Mouse (Mus musculus) hindbrain, embryonic 10.5 days (tissue): ENCODE measurements around the gene Nedd4. TPM values are rescaled to one million over a fixed set of nuclear protein-coding genes. Genes with fewer than 3 reads are reported as not detected.
A peak's percentile ranks its signal among the peaks of the same experiment; 100 is the strongest.

Experiments
- DNase-seq: peaks from one replicate; pipeline ENCODE4 v3.0.0-alpha.2; 2017; ENCODE audit warnings: low spot score
- H3K27ac ChIP-seq: fragments of 300-500 bp; sonication (generic); 2 replicates; pipeline ENCODE4 v1.5.1; 2016; ENCODE audit warnings: mild to moderate bottlenecking, moderate library complexity
- H3K27me3 ChIP-seq: fragments of 300-500 bp; sonication (generic); 2 replicates; pipeline ENCODE4 v1.6.1; 2016; ENCODE audit warnings: mild to moderate bottlenecking; ENCODE audit not compliant: poor library complexity, insufficient read depth, severe bottlenecking
- H3K36me3 ChIP-seq: fragments of 300-500 bp; sonication (generic); 2 replicates; pipeline ENCODE4 v1.6.1; 2016; ENCODE audit warnings: mild to moderate bottlenecking, moderate library complexity
- H3K4me1 ChIP-seq: fragments of 300-500 bp; sonication (generic); replicated peaks from 2 replicates; pipeline ENCODE4 v1.6.1; 2016; ENCODE audit warnings: mild to moderate bottlenecking
- H3K4me3 ChIP-seq: fragments of 300-500 bp; sonication (generic); 2 replicates; pipeline ENCODE4 v1.5.1; 2016; ENCODE audit warnings: mild to moderate bottlenecking, moderate library complexity
- H3K9me3 ChIP-seq: fragments of 300-500 bp; sonication (generic); 2 replicates; pipeline ENCODE4 v1.6.1; 2016; ENCODE audit warnings: mild to moderate bottlenecking, moderate library complexity
- WGBS: fragments of 180-500 bp; shearing (Covaris S2); methylation state at CpG from one replicate; pipeline ENCODE4 v1.1.7; 2016; 5-methylcytosine and 5-hydroxymethylcytosine counted together
- polyA plus RNA-seq: library from polyadenylated mRNA; unstranded; fragments of >200 nt; fragmentation: Nextera tagmentation; extraction: Ambion mirVana; gene quantifications from 2 replicates; pipeline ENCODE4 v1.2.1, GENCODE M21; 2016

The Nedd4 gene
- polyA plus RNA-seq, 1 experiment from 2014 or later: 556 TPM

DNA sequence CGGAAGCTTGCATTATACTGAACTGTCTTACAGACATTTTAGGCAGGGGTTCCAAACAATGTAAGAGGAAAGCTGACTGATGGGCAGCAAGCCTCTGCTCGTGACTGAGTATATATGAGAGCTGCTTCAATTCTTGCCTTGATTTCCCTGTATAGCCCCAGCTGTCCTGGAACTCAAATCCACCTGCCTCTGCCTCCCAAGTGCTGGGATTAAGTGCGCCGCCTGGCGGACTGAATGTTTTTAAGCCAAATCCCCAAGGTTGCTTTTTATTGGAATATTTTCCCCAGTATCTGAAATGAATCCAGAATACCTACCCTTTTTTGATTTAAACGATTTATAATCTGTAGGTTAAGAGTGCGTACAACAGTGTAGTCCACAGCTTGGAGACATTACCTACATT lies 7.2 kb downstream of the Nedd4 start:
- Histone ChIP-seq H3K4me1 (peaks cover 17% of the 10 kb centered on the region), H3K4me3 (no peak overlapping the region), H3K9me3 (no peaks in the 10 kb centered on the region), H3K36me3 (peaks cover 95% of the 10 kb centered on the region), H3K27ac (no peak overlapping the region), H3K27me3 (no peaks in the 10 kb centered on the region)
- 87% methylated on average over 7 of the region's 7 CpGs for WGBS
- DNase-seq: no peak

DNA sequence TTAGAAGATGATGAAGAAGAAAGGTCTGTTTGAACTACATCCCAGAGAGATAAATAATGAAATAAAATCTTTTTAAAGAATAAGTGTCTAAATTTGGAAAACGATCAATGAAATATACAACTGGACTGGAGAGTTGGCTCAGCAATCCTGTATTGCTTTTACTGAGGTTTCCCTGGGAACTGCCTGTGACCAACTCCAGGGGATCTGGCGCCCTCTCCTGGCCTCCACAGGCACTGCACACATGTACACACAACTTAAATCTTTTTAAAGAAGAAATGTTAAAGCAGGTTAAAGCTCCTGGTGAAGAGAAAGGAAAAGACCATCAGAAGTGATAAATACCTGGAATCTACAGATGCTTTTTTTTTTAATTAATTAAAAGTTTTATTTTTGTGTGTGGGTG lies 10.2 kb downstream of the Nedd4 start:
- H3K27ac ChIP-seq: no peak overlapping the region
- peak; percentile 79 for DNase-seq
- H3K4me1 ChIP-seq: 0 out of 2 replicates have a peak, but pooled peaks cover 3% of the 10 kb centered on the region
- H3K4me3 ChIP-seq: no peak overlapping the region
- WGBS: 43% methylated on average over 2 of the region's 2 CpGs
- H3K27me3 ChIP-seq: no peaks in the 10 kb centered on the region
- H3K36me3 ChIP-seq: peaks cover 96% of the 10 kb centered on the region
- H3K9me3 ChIP-seq: no peaks in the 10 kb centered on the region

DNA sequence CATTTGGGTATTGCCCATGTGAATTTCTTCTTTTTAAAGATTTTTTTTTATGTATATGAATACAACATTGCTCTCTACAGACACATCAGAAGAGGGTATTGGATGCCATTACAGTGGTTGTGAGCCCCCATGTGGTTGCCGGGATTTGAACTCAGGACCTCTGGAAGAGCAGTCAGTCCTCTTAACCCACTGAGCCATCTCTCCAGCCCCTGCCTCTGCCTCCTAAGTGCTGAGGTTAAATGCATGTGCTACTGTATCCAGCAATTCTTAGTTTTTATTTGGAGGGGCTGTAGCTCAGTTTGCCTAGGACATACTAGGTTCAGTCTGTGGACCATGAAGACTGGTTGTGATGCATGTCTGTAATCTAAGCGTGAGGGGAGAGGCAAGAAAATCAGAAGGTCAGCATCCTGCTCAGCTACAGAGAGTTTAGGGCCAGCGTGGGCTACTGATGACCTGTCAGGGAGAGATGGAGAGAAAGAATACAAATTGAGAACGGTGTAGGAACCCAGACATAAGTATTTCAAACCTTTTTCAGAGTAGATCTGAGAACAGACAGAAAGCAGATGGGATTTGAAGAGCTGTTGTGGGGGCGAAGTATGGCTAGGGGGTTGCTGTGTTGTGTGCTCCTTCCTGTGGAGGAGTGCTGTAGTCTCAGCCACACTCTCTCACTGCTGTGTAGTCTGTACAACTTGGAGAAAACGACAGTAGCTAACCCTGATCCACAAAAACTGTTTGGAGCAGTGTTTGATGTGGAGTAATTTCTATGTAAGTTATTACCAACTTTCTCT lies 13.0 kb downstream of the Nedd4 start:
- no peak overlapping the region for H3K27ac ChIP-seq
- 92% methylated on average over 6 of the region's 6 CpGs for WGBS
- H3K9me3 ChIP-seq: no peaks in the 10 kb centered on the region
- no peak overlapping the region for H3K4me3 ChIP-seq
- no peaks in the 10 kb centered on the region for H3K27me3 ChIP-seq
- peaks cover 97% of the 10 kb centered on the region for H3K36me3 ChIP-seq
- H3K4me1 ChIP-seq: 0 out of 2 replicates have a peak, but pooled peaks cover 3% of the 10 kb centered on the region
- no peak for DNase-seq

DNA sequence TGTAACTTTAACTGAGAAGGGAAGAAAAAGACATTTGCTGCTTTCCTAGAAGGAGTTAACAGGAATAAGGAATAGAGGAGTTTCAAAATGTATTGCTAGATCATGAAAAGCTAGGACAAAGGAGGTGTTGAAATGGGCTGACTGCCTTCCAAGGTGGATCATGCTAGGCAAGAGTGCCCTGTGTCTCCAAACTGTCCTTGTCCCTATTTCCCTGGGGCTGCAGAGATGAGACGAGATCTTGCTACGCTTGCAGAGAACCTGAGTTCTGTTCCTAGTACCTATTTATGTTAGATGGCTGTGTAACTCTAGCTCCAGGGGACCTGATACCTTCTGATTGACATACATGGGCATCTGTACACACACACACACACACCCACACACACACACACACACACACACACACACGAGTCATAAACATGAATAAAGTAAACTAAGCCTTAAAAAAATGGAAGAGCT lies 13.6 kb downstream of the Nedd4 start:
- H3K9me3 ChIP-seq: no peaks in the 10 kb centered on the region
- no peak overlapping the region for H3K4me3 ChIP-seq
- H3K27me3 ChIP-seq: no peaks in the 10 kb centered on the region
- peaks cover 95% of the 10 kb centered on the region for H3K36me3 ChIP-seq
- H3K4me1 ChIP-seq: 0 out of 2 replicates have a peak, but pooled peaks cover 3% of the 10 kb centered on the region
- no peak overlapping the region for H3K27ac ChIP-seq
- no peak for DNase-seq
- 90% methylated on average over 3 of the region's 3 CpGs for WGBS

DNA sequence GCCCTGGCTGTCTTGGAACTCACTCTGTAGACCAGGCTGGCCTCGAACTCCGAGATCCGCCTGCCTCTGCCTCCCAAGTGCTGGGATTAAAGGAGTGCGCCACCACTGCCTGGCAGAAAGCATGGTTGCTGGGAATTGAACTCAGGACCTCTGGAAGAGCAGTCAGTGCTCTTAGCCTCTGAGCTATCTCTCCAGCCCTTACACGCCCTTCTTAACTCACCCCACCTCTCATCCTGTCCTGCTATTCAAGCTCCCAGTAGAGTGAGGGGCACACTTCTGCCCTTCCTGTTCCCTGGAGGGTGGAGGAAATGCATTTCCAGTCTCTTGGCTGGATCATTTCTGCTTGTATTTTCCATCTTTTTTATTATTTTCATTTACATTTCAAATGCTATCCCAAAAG lies 15.5 kb downstream of the Nedd4 start:
- no peaks in the 10 kb centered on the region for H3K9me3 ChIP-seq
- H3K27me3 ChIP-seq: no peaks in the 10 kb centered on the region
- DNase-seq: no peak
- no peaks in the 10 kb centered on the region for H3K4me1 ChIP-seq
- H3K36me3 ChIP-seq: peaks cover 97% of the 10 kb centered on the region
- WGBS: 93% methylated on average over 5 of the region's 5 CpGs
- no peak overlapping the region for H3K4me3 ChIP-seq
- no peak overlapping the region for H3K27ac ChIP-seq

DNA sequence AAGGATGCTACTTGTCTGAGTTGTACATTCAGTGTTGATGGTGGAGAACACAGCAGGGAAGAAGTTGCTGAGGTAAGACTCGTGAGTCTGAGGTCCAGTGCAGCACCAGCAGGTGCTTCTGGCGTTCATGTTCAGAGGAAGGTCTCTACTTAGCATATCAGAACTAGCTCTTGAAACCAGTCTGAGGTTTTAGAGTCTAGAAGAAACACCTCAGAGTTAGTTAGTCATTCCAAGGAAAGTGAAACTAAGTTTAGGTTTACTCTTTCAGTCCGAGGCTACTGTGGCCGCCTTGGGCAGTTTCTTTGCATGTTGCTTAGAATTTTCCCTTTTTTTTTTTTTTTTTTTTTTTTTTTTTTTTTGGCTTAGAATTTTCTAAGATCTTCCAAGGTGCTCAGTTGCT lies 16.6 kb downstream of the Nedd4 start:
- no peak overlapping the region for H3K4me3 ChIP-seq
- no peaks in the 10 kb centered on the region for H3K9me3 ChIP-seq
- DNase-seq: no peak
- peaks cover 97% of the 10 kb centered on the region for H3K36me3 ChIP-seq
- no peaks in the 10 kb centered on the region for H3K4me1 ChIP-seq
- H3K27me3 ChIP-seq: no peaks in the 10 kb centered on the region
- H3K27ac ChIP-seq: no peak overlapping the region
- WGBS: 86% methylated on average over 4 of the region's 4 CpGs

DNA sequence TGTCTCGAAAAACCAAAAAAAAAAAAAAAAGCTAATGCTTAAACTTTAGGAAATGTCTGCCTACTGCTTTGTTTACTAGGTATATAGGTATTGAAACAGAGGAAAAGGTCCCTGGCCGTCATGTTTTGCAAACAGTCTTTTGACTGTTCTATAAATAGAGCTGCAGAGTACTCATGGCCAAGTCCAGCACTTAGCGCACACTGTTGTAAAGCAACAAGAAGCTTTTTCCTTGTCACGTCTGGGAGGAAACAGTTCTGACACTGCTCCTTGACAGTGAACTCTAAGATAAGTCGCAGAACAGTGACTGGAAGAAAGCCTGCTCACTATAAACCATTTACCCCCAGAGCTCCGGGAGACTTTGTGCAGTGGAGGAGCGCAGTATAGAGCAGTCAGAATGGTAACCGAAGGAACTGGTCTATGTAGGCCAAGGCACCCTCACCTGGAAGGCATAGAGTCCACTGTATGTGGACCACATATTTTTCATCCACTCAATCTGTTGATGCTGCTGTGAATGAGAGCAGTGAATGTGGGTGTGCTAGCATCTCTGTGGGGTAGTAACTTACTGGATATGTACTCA lies 19.6 kb downstream of the Nedd4 start:
- WGBS: 95% methylated on average over 8 of the region's 8 CpGs
- H3K4me3 ChIP-seq: no peak overlapping the region
- no peak overlapping the region for H3K27ac ChIP-seq
- no peaks in the 10 kb centered on the region for H3K9me3 ChIP-seq
- no peaks in the 10 kb centered on the region for H3K4me1 ChIP-seq
- DNase-seq: no peak
- no peaks in the 10 kb centered on the region for H3K27me3 ChIP-seq
- peaks cover 97% of the 10 kb centered on the region for H3K36me3 ChIP-seq

DNA sequence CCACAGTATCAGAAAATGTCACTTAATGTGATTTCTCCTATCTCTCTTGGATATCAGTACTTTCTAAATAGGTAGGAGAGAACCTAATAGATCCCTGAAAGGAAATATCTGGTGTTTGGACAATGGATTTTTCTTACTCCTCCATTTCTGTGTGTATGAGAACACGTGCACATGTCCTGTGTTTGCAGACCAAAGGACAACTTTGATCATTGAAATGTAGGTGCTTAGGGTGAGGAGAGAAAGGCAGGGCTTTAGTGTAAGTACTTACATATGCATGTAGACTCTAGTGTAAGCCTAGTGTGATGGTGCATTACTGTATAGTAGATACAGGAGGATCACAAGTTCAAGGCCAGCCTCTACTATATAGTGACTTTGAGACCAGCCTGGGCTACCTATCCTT lies 21.1 kb downstream of the Nedd4 start:
- H3K36me3 ChIP-seq: peaks cover 97% of the 10 kb centered on the region
- H3K9me3 ChIP-seq: no peaks in the 10 kb centered on the region
- H3K27me3 ChIP-seq: no peaks in the 10 kb centered on the region
- no peak overlapping the region for H3K27ac ChIP-seq
- no peak for DNase-seq
- no peak overlapping the region for H3K4me3 ChIP-seq
- H3K4me1 ChIP-seq: no peaks in the 10 kb centered on the region
- 91% methylated on average over 1 of the region's 1 CpGs for WGBS

DNA sequence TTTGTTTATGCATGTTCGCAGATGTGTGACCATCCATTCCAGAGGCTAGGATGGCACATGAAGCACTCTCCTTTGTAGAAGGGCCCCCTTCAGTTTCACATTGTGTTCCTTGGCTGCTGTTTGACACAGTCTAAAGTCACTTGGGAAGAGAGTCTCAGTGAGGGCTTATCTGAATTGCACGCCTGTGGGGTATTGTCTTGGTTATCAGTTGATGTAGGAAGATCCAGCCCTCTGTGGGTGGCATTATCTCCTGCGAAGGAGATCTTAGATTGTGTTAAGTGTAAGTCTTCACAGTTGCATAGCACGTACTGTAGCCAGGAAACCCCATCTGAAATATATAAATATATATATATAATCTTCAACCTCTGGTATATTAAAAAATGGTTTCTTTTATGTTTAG lies 23.1 kb downstream of the Nedd4 start:
- no peak for DNase-seq
- H3K4me1 ChIP-seq: no peaks in the 10 kb centered on the region
- no peak overlapping the region for H3K27ac ChIP-seq
- H3K27me3 ChIP-seq: no peaks in the 10 kb centered on the region
- H3K4me3 ChIP-seq: no peak overlapping the region
- no peaks in the 10 kb centered on the region for H3K9me3 ChIP-seq
- 91% methylated on average over 4 of the region's 4 CpGs for WGBS
- H3K36me3 ChIP-seq: peaks cover 98% of the 10 kb centered on the region

DNA sequence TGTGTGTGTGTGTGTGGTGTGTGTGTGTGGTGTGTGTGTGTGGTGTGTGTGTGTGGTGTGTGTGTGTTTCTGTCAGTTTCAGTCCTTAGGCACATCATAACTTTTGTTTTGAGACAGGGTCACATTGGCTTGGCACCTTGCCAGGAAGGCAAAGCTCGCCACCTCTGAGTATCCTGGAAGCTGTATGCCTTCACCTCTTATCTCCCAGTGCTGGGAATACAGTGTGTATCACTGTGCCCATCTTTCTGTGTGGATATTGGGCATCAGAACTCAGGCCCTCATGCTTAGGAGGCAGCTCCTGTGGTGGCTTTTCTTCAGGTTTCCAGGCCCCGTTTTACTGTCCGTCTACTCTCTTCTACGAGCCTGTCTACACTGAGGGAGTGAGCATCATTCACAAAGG lies 24.4 kb downstream of the Nedd4 start:
- Histone ChIP-seq H3K9me3 (no peaks in the 10 kb centered on the region), H3K36me3 (peaks cover 100% of the 10 kb centered on the region), H3K4me1 (no peaks in the 10 kb centered on the region), H3K27ac (no peak overlapping the region), H3K27me3 (no peaks in the 10 kb centered on the region), H3K4me3 (no peak overlapping the region)
- 96% methylated on average over 4 of the region's 4 CpGs for WGBS
- no peak for DNase-seq

DNA sequence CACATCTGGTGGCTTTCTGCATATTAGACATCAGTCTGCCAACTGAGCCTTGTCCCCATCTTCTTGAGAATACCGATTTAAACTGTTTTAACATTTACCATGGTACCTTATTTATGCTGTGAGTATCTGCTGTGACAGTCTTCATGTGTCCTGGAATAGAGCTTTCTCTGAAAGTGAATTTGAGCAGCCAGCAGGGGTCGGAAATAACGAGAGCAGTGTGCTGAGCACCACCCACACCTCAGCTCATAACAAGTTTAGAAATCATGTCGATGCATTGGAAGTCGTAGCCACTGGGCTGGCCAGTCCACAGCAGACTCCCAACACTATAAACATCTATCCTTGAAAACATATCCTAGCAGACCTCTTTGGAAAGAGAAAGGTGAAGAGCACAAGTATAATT lies 27.4 kb downstream of the Nedd4 start:
- 0 out of 2 replicates have a peak, but pooled peaks cover 3% of the 10 kb centered on the region for H3K4me1 ChIP-seq
- no peak overlapping the region for H3K27ac ChIP-seq
- 85% methylated on average over 5 of the region's 5 CpGs for WGBS
- DNase-seq: no peak
- H3K27me3 ChIP-seq: no peaks in the 10 kb centered on the region
- no peaks in the 10 kb centered on the region for H3K9me3 ChIP-seq
- peaks cover 100% of the 10 kb centered on the region for H3K36me3 ChIP-seq
- no peak overlapping the region for H3K4me3 ChIP-seq

DNA sequence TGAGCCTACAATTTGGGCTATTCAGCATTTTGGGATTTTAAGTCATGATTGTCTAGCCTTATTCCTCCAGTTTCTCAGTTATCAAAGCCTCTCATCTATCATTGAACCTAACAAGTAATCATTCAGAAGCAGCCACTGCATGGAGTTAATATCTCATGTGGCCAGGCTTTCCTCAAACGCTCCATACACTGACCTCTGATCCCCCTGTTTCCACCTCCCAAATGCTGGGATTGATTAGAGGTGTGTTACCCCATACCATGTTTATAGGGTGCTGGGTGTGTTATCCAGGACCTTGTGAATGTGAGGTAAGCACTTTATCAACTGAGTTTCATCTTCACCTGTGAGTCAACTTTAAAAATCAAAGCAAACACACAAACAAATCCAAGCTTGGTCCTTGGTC lies 28.7 kb downstream of the Nedd4 start:
- Histone ChIP-seq H3K36me3 (peaks cover 100% of the 10 kb centered on the region), H3K9me3 (no peaks in the 10 kb centered on the region), H3K27ac (no peak overlapping the region), H3K4me1 (0 out of 2 replicates have a peak, but pooled peaks cover 3% of the 10 kb centered on the region), H3K4me3 (no peak overlapping the region), H3K27me3 (no peaks in the 10 kb centered on the region)
- no peak for DNase-seq
- 87% methylated on average over 1 of the region's 1 CpGs for WGBS

DNA sequence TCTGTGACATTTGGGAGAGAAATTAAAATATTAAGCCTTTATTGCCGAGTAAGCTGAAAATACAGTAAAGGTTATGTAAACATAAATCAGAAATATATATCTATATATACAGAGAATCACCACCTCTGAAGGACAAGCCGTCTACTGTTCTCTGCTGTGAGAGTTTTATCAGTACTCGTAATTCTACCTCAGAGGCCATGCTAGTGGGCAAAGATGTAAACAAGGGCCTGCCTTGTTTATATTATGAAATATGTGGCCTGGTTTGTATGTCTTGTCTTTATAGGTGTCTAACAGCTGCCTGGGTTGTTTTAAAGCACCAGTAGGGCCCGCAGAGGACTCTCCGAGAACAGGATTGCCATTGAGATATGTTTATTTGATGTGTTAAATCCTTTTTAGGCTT lies 29.8 kb downstream of the Nedd4 start:
- no peak overlapping the region for H3K27ac ChIP-seq
- DNase-seq: no peak
- H3K9me3 ChIP-seq: no peaks in the 10 kb centered on the region
- H3K36me3 ChIP-seq: peaks cover 100% of the 10 kb centered on the region
- no peak overlapping the region for H3K4me3 ChIP-seq
- no peaks in the 10 kb centered on the region for H3K27me3 ChIP-seq
- 90% methylated on average over 5 of the region's 5 CpGs for WGBS
- 0 out of 2 replicates have a peak, but pooled peaks cover 3% of the 10 kb centered on the region for H3K4me1 ChIP-seq
